Mouse (Mus musculus) E14TG2a.4 (cell line): ENCODE results near the gene Slc29a1.

Source experiments
- CTCF ChIP-seq: conservative IDR thresholded peaks from 2 replicates; pipeline ENCODE4 v1.5.1; 2014; ENCODE audit warnings: low read length
- POU5F1 ChIP-seq: IDR thresholded peaks from 2 replicates; pipeline ENCODE4 v1.6.1; 2014; ENCODE audit warnings: low read length, borderline replicate concordance

DNA sequence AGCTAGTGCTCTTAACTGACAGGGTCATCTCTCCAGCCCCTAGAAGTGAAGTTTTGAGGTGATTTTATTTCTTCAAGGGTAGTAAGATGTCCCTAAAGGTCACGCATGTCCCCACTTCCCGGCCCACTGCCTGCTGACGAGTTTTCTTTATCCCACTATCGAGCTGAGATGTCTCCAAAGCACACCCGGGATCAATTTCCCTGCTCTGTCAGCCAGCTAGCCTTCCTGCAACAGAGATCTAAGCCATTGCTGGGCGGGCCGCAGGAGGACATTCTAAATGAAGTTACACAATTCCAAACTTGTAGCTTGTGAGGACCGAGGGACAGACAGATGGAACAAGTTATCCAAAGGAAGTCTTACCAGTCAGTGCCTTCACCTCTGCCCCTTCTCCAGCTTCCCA, 861 bp upstream of the Slc29a1 start:
- TF ChIP-seq CTCF (no peak), POU5F1 (no peak)
